Mouse (Mus musculus) forebrain, postnatal 0 days (tissue): ENCODE measurements around the gene Car11. TPM values are rescaled to one million over a fixed set of nuclear protein-coding genes. Genes with fewer than 3 reads are reported as not detected.

Source experiments
- ATAC-seq: fragments of 200-750 bp; cut with Nextera tagmentation; 2 replicates; pipeline ENCODE4 v1.8.0; 2017; ENCODE audit warnings: mild to moderate bottlenecking, moderate library complexity
- DNase-seq: peaks from one replicate; pipeline ENCODE4 v3.0.0-alpha.2; 2015
- H3K27ac ChIP-seq: fragments of 300-500 bp; sonication (generic); 2 replicates; pipeline ENCODE4 v1.5.1; 2014; ENCODE audit warnings: low read depth, mild to moderate bottlenecking, antibody characterized with exemption, low read length, moderate library complexity, mixed read lengths
- H3K27me3 ChIP-seq: fragments of 300-500 bp; sonication (generic); 2 replicates; pipeline ENCODE4 v1.6.1; 2014; ENCODE audit warnings: mild to moderate bottlenecking, low read length, mixed read lengths; ENCODE audit not compliant: insufficient read depth
- H3K36me3 ChIP-seq: fragments of 300-500 bp; sonication (generic); 2 replicates; pipeline ENCODE4 v1.6.1; 2014; ENCODE audit warnings: mild to moderate bottlenecking, moderate library complexity; ENCODE audit not compliant: insufficient read depth
- H3K4me1 ChIP-seq: fragments of 300-500 bp; sonication (generic); 2 replicates; pipeline ENCODE4 v1.6.1; 2014; ENCODE audit warnings: antibody characterized with exemption; ENCODE audit not compliant: insufficient read depth
- H3K4me2 ChIP-seq: fragments of 300-500 bp; sonication (generic); 2 replicates; pipeline ENCODE4 v1.6.1; 2014; ENCODE audit warnings: low read depth, mild to moderate bottlenecking, moderate library complexity
- H3K4me3 ChIP-seq: fragments of 300-500 bp; sonication (generic); 2 replicates; pipeline ENCODE4 v1.5.1; 2014; ENCODE audit warnings: low read depth, low read length, mixed read lengths
- H3K9ac ChIP-seq: fragments of 300-500 bp; sonication (generic); 2 replicates; pipeline ENCODE4 v1.6.1; 2014; ENCODE audit warnings: mild to moderate bottlenecking
- H3K9me3 ChIP-seq: fragments of 300-500 bp; sonication (generic); 2 replicates; pipeline ENCODE4 v1.6.1; 2016; ENCODE audit warnings: low read length
- CTCF ChIP-seq: sonication (generic); IDR thresholded peaks from 2 replicates; pipeline ENCODE4 v1.5.1; 2016; ENCODE audit warnings: antibody characterized with exemption, control low read depth, low read depth
- WGBS: fragments of 180-500 bp; shearing (Covaris S2); extraction: QIAGEN DNeasy Blood & Tissue Kit; methylation state at CpG from one replicate; pipeline ENCODE4 v1.1.7; 2014; 5-methylcytosine and 5-hydroxymethylcytosine counted together
- polyA plus RNA-seq: library from polyadenylated mRNA; unstranded; fragments of >200 nt; fragmentation: Nextera tagmentation; extraction: Ambion mirVana; gene quantifications from 2 replicates; pipeline ENCODE4 v1.2.1, GENCODE M21; 2015
- total RNA-seq: library from RNA; depleted of rRNA; stranded (reverse); fragments of >200 nt; gene quantifications from 2 replicates; pipeline ENCODE4 v1.2.3, GENCODE M21; 2014

Car11 gene
- total and polyA plus RNA-seq, 2 experiments from 2014 or later: 102 to 104 TPM

- peak overlapping the region; percentile 95 for H3K27ac ChIP-seq
- no peak for TF ChIP-seq CTCF
- no peaks in the 10 kb centered on the region for H3K27me3 ChIP-seq
- DNase-seq (no peak), ATAC-seq (no peak)
- 90% methylated on average over 17 of the region's 17 CpGs for WGBS
- H3K9ac ChIP-seq: peak overlapping the region; percentile 60; the same call in 1 of the 2 replicates
- H3K4me2 ChIP-seq: peak overlapping the region; percentile 97
- H3K9me3 ChIP-seq: no peaks in the 10 kb centered on the region
- H3K4me3 ChIP-seq: no peak overlapping the region
- H3K36me3 ChIP-seq: no peaks in the 10 kb centered on the region
- peaks cover 45% of the 10 kb centered on the region for H3K4me1 ChIP-seq
These were observed 3.3 kb downstream of the Car11 start for GRCm38 (mm10) chr7:45702809-45703520.

- peak; percentile 2; the same call in 1 of the 2 replicates for TF ChIP-seq CTCF
These were observed 3.9 kb downstream of the Car11 start for GRCm38 (mm10) chr7:45703521-45704033.

GRCm38 (mm10) chr7:45704046-45704559 is 4.5 kb downstream of the Car11 start:
- under 1% methylated on average over 13 of the region's 13 CpGs for WGBS
- peak; percentile 92 for DNase-seq
- peak; percentile 68 for ATAC-seq
- H3K36me3 ChIP-seq: no peaks in the 10 kb centered on the region
- TF ChIP-seq CTCF: no peak
- H3K4me2 ChIP-seq: peak overlapping the region; percentile 97
- no peaks in the 10 kb centered on the region for H3K9me3 ChIP-seq
- no peaks in the 10 kb centered on the region for H3K27me3 ChIP-seq
- H3K27ac ChIP-seq: peak overlapping the region; percentile 95
- H3K4me3 ChIP-seq: peak overlapping the region; percentile 41
- peaks cover 46% of the 10 kb centered on the region for H3K4me1 ChIP-seq
- H3K9ac ChIP-seq: peak overlapping the region; percentile 60

More at GRCm38 (mm10) chr7:45703521-45704033, 3.9 kb downstream of the Car11 start:
- no peaks in the 10 kb centered on the region for H3K27me3 ChIP-seq
- DNase-seq: no peak
- 33% methylated on average over 12 of the region's 12 CpGs for WGBS
- no peaks in the 10 kb centered on the region for H3K36me3 ChIP-seq
- no peak for ATAC-seq
- H3K4me3 ChIP-seq: peak overlapping the region; percentile 41
- H3K4me1 ChIP-seq: peaks cover 48% of the 10 kb centered on the region
- H3K27ac ChIP-seq: peak overlapping the region; percentile 95
- no peaks in the 10 kb centered on the region for H3K9me3 ChIP-seq
- H3K4me2 ChIP-seq: peak overlapping the region; percentile 97
- H3K9ac ChIP-seq: peak overlapping the region; percentile 60

- H3K9me3 ChIP-seq: no peaks in the 10 kb centered on the region
- no peaks in the 10 kb centered on the region for H3K27me3 ChIP-seq
- peaks cover 46% of the 10 kb centered on the region for H3K4me1 ChIP-seq
- WGBS: under 1% methylated on average over 36 of the region's 36 CpGs
- H3K36me3 ChIP-seq: 0 out of 2 replicates have a peak, but pooled peaks cover 2% of the 10 kb centered on the region
- peak; percentile 81 for ATAC-seq
- H3K9ac ChIP-seq: peak within 1 kb of the TSS; percentile 60
- H3K4me3 ChIP-seq: peak within 1 kb of the TSS; percentile 41
- H3K27ac ChIP-seq: peak within 1 kb of the TSS; percentile 95
- TF ChIP-seq CTCF: no peak
- peak within 1 kb of the TSS; percentile 97 for H3K4me2 ChIP-seq
- DNase-seq: peak; percentile 99
These were observed 5.2 kb downstream of the Car11 start, which contains the start of gene Dbp for GRCm38 (mm10) chr7:45704730-45705442. TSS of gene Dbp (plus strand) at chr7:45705088.

GRCm38 (mm10) chr7:45705443-45705864 is 5.8 kb downstream of the Car11 start:
- peak overlapping the region; percentile 49 for H3K9ac ChIP-seq
- no peak for TF ChIP-seq CTCF
- H3K27me3 ChIP-seq: no peaks in the 10 kb centered on the region
- peak overlapping the region; percentile 95 for H3K27ac ChIP-seq
- H3K9me3 ChIP-seq: no peaks in the 10 kb centered on the region
- H3K4me1 ChIP-seq: peaks cover 44% of the 10 kb centered on the region
- ATAC-seq (no peak), DNase-seq (no peak)
- H3K4me3 ChIP-seq: peak overlapping the region; percentile 41
- peak overlapping the region; percentile 97 for H3K4me2 ChIP-seq
- peaks cover 4% of the 10 kb centered on the region; the same call in 1 of the 2 replicates for H3K36me3 ChIP-seq
- 1% methylated on average over 21 of the region's 21 CpGs for WGBS

- Histone ChIP-seq H3K36me3 (peaks cover 9% of the 10 kb centered on the region), H3K27me3 (no peaks in the 10 kb centered on the region), H3K4me3 (peak overlapping the region; percentile 41), H3K4me2 (peak overlapping the region; percentile 97), H3K27ac (peak overlapping the region; percentile 95), H3K9me3 (no peaks in the 10 kb centered on the region), H3K4me1 (peaks cover 40% of the 10 kb centered on the region), H3K9ac (peak overlapping the region; percentile 49)
- DNase-seq: peak; percentile 28
- WGBS: 4% methylated on average over 7 of the region's 7 CpGs
- TF ChIP-seq CTCF: no peak
- ATAC-seq: no peak
These were observed 6.2 kb downstream of the Car11 start for GRCm38 (mm10) chr7:45705873-45706281.
